Mouse (Mus musculus) fibroblast of lung, adult 2 months (primary cell): ENCODE measurements around the gene Hist2h2aa2.
A peak's percentile ranks its signal among the peaks of the same experiment; 100 is the strongest.
"Not testable (repeated sequence)": the region's sequence is repeated elsewhere in the genome, so short reads cannot be mapped to it uniquely, and the experiment has no call there.

ENCODE experiments used
- DNase-seq: peaks from one replicate; pipeline ENCODE4 v3.0.0-alpha.2; 2011; ENCODE audit warnings: low read depth

Gene Hist2h2aa2

DNA sequence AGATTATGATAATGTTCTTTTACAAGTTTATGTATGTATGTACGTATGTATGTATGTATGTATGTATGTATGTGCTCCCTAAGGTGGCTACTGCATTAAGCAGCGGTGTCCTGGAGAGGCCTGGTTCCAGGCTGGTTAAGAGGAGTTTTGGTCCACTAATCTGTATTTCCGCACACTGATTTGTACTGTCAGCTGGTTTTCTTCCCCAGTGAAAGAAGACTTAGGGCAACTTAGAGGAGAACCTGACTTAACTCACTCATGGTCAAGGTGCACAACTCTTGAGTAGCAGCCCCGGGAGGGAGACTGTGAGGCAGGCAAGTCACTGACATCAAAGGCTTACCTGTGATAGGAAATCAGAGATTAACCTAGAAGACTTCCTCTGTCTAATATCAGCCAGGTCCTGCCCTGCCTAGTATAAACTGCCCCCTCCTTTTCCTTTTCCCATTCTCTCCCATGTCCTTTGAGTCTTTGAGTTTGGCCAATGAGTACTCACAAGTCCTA is 3.2 kb downstream of the Hist2h2aa2 start:
- no peak for DNase-seq

DNA sequence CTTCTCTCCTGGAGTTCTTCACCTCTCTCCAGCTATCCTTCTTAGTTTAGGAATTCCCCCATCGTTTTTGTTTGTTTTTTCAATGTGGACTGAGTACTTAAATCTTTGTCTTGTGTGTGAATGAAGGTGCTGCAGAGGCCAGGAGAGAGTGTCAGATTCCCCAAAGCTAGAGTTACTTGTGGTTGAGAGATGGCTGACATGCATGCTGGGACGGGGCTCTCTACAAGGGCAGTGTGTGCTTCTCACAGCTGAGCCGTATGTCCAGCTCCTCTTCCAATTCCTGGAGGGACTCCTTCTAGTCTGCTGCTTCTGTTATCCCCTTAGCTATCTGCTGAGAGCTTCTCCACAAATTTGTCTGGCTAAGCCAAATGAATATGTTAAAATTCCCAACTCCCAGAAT is 4.2 kb downstream of the Hist2h2aa2 start:
- DNase-seq = no peak

DNA sequence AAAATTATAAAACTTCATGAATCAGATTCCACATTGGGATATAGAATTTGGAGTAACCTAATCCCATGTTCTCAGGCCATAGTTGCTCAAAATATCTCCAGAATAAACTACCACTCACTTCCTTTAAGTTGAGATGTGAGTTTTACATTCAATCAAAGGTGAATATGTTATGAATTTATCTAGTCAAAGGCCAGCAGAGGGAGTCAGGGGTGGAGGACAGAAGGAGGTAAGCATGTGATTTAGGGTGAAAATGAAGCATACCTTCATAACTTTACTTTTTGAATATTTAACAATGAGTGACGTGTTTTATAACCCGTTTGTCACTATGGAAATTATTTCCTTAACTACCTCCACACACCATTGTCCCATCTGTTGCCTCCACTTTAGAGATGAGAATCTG is 5.2 kb downstream of the Hist2h2aa2 start:
- no peak for DNase-seq

DNA sequence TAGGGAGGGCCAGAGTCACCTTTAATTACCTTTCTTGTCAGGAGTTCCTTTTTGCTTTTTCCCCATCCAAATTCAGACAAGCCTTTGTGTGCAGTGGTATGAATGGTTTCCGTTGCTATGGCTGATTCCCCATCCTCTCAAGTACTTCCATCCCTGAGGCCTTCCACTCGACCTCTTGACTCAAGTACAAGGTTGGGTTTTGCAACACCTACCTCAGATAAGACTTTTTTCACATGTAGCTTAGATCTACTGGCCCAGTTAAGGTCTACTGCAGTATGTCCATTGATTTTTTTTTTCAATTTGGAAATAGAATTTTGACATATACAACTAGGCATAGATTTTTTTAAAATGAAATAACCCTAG is 8.3 kb downstream of the Hist2h2aa2 start:
- no peak for DNase-seq

DNA sequence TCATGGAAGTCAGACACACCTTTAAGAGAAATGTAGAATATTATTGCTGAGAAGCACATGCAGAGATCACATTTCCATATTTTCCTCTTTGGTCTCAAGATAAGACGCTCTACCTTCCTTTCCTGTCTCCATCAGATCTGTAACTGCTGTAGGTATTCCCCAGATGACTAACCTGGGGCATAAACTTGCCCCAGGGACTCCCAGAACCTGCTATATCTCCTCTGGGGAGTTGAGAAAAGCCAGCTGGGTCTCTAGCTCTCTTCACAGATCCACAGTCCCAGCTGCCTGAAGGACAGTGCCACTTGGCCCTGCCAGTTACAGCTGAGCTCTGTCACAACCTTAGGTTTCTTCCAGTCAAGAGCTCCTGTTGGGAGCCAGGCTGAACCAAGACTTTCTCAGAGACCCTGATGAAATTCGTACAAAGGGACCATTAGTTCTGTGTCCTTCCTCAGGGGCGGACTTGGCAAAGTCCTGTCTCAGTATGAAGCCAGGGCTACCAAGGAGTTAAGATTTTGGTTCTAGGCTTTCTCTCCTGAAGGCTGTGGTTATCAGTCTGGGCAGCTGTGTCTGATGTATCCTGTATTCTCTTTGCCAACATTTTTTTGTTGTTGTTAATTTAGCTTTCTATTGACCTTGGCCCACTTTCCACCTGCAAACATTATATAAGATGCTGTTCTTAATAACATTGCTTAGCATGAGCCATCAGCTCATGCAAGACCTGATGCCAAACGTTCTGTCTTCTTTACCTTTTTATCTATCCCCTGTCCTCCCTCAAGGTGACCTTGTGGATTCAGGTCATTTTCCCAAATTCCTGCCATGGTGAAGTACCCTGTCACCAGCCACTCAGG is 8.9 kb downstream of the Hist2h2aa2 start:
- DNase-seq = no peak

DNA sequence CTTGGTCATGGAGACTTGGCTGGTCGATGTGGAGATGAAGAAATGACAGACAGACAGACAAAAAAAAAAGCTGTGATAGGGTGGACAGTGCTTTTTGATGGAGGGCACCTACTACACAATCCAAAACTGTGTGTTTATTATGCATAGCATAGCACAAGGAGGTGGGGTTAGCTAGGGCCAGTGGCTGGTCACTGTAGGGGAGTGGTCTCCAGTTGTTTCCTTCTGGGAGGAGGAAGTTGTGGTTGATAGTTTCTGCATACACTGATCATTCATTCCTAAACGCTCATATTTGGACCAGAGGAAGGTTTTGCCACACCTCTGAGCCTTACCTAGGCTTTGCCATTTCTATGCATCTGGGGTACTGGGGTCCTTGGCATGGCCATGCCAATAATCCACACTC is 9.7 kb downstream of the Hist2h2aa2 start:
- DNase-seq = no peak

DNA sequence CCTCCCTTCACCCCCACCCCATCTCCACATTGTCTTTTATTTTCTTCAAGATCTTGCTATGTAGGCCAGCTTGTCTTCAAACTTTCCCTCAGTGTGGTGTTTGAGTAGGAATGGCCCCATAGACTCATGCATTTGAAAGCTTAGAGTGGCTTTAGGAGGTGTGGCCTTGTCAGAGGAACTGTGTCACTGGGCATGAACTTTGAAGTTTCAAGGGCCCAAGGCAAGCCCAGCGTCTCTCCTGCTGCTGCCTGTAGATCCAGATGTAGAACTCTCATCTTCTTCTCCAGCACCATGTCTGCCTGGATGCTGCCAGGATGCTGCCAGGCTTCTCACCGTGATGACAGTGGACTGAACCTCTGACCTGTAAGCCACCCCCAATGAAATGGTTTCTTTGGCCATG is 11.2 kb downstream of the Hist2h2aa2 start:
- DNase-seq = no peak

DNA sequence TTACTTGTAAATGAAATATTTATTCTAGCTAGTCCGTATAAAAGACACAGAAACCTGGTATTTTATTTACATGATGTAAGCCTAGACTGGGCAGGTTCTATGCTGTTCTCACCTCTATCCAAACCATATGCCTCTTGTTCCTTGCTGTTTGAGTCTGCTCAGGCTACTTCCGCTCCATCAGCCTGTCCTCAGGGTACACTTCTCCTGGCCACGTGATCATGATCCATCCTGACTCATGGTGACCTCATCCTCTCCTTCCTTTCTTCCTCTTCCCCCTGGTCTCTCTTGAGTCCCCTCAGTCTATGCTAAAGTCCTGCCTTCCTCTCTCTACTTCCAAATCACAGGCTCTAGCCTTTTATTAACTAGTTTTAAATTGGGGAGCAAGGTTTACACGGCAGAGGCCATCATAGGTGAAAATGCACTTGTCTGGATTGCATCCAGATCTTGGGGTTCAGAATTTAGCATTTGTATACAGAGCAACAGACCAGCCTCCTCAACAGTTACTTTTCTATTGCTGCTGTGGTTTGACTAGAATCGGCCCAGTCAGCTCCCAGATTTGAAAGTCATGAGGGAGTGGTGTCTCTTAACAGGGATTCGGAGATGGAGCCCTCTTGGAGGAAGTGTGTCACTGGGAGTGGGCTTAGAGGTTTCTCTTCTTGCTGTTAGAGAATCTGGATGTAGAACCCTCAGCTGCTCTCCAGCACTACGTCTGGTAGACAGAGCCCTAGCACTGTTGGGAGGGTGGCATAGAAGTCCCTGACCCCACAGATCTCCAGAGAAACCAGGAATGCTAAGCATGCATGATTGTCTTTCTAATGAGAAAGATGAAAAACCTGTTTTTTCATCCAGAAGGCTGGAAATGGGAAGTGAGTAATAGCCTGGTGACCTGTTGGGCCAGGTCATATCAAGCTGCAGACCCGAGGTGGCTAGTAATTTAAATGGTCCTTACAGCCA is 13.1 kb downstream of the Hist2h2aa2 start:
- DNase-seq = peak; percentile 23

DNA sequence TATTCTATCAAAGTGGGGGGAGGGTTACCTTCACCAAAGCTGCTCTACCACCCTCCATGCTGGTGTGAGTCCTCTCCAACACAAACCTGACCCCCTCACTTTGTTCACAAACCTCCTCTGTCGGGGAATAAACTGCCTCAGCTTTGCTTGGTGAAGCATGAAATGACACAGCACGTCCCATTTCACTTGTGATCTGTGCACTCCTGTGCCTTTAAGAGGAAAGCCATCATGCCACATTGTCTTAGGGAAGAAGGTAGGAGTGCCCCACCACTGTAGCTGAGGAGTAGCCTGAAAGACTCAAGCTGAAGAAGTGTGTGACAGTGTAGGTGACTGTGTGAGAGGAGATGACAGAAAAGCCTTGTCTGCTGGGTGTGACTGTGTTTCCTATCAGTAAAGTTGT is 14.7 kb downstream of the Hist2h2aa2 start:
- no peak for DNase-seq

DNA sequence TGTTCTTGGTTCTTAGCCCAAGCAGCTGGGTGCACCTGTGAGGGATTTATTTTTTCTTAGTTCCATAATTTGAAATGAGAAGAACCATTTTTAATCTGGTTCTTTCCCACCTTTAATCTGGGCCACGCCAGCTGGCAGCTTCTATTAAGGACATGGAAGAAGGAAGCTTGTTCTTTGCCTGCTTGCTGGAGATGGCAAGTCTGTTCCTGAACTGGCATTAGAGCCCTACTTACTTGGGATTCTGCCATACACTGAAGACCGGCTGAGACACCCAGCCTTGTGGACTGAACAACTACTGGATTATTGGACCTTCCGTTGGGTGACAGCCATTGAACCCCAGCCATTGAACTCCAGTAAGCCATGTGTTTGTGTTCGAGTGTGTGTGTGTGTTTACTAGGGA is 17.3 kb downstream of the Hist2h2aa2 start:
- DNase-seq = no peak

DNA sequence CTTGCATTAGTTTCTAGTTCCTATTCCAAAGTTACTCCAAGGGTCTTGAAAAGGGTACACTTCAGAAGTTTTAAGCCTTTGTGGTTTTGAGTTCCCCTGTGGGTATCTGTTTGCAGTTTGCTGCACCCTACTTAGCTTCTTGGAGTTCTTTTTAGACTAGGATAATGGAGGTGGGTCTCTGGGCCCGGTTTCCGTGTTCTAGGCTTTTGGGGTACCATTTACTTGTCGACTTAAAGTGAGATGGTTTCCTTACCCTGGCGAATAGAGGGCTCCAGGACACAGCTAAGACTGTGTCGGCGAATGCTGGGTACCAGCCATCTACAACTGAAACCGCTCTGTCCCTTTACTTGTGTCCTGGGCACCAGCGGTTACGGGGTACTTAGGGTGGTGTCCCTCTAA is 18.4 kb downstream of the Hist2h2aa2 start:
- no peak for DNase-seq

DNA sequence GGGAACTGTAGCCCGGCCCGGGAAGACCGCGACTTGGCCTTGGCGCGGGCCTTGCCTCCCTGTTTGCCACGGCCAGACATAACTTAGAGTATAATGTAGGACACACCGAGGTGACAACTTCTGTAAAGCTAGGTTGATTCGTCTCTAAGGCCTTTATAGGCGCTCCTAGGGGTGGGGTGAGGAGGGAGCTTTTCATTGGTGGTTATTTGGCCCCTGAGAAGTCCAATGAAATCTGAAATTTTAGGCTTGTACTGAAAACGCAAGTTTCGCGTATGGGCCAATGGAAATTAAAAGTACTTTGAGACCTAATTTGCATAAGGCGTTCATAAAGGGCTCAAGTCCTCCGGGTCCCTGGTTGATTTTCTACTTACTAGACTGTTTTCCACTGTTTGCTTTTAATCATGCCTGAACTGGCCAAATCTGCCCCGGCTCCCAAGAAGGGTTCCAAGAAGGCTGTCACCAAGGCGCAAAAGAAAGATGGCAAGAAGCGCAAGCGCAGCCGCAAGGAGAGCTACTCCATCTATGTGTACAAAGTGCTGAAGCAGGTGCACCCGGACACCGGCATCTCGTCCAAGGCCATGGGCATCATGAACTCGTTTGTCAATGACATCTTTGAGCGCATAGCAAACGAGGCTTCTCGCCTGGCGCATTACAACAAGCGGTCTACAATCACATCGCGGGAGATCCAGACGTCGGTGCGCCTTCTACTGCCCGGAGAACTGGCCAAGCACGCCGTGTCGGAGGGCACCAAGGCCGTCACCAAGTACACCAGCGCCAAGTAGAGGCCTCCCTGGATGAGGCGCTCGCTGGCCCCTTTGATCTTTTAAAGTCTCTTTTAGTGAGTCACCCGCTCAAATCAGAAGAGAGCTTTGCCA is 19.1 kb downstream of the Hist2h2aa2 start, which contains the start of the genes Hist2h2ac and Hist2h2be:
TSS of gene Hist2h2ac (minus strand) at position 116 of the 875 bp plus-strand sequence.
TSS of gene Hist2h2be (plus strand) at position 355 of the 875 bp plus-strand sequence.
- DNase-seq = peak; percentile 85

DNA sequence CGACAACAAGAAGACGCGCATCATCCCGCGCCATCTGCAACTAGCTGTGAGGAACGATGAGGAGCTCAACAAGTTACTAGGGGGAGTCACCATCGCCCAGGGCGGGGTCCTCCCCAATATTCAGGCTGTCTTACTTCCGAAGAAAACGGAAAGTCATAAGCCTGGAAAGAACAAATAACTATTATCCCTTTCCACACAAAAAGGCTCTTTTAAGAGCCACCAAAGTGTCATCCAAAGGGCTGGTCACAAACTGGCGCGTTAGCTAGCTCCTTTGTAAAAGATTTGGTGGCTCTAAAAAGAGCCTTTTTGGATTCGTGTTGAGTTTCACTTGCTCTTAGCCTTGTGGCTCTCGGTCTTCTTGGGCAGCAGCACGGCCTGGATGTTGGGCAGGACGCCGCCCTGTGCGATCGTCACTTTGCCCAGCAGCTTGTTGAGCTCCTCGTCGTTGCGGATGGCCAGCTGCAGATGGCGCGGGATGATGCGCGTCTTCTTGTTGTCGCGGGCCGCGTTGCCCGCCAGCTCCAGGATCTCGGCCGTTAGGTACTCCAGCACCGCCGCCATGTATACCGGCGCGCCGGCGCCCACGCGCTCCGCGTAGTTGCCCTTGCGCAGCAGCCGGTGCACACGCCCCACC is 19.8 kb downstream of the Hist2h2aa2 start:
- not testable (repeated sequence) for DNase-seq

DNA sequence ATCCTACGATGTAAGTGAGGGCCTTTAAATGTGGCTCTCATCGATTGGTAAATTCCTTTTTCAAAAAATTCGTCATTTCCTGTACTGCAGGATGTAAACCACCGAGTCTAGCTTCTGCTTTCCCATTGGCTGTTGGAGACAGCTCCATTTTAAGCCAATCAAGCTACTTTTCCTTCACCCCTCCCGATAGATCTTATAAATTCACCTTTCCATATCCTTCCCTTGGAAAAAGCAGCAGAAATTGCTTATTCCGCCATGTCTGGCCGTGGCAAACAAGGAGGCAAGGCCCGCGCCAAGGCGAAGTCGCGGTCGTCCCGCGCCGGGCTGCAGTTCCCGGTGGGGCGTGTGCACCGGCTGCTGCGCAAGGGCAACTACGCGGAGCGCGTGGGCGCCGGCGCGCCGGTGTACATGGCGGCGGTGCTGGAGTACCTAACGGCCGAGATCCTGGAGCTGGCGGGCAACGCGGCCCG is 20.4 kb downstream of the Hist2h2aa2 start, which contains the start of the genes Bola1 and Hist2h2ab:
TSS of gene Bola1 (minus strand) at position 49 of the 470 bp plus-strand sequence.
TSS of gene Hist2h2ab (plus strand) at position 205 of the 470 bp plus-strand sequence.
- peak; percentile 74 for DNase-seq

DNA sequence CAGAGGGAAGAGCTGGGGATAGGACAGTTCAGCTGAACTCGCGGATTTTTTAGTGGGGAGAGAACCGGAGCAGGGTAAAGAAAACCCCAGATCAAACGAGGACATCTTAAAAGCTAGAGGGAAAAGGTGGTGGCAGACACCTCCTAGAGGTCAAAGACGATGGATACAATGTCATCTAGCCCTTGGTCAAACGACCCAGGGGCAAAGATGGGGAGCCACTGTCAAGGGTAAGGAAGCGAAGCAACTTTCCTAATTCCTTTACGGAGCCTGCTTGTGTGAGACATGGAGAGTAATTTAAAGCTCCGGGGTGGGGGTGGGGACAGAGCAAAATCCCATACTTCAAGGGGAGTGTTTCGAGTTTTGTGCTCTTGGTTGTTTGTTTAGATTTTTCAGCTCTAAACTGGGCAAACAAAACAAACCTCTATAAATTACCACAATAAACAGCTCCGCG is 20.9 kb downstream of the Hist2h2aa2 start:
- DNase-seq = no peak

DNA sequence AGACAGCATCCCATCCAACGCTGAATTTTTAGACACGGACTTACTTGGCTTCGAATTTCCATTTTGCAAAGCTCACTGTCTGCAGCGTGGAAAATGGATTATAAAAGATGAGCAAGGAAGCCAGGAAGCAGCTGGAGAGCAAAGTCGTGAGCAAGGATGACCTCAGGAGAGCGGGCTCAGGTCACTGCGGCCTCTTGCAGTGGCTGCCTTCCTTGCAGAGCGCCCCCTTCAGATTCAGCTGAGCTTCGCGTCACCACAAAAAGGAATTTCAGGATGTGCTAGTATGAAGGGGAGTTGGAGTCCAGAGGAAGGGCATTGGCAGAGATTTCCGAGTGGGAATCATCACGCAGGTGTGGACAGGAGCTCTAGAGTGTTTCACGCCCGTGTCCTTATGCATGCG is 30.8 kb downstream of the Hist2h2aa2 start:
- DNase-seq = no peak

DNA sequence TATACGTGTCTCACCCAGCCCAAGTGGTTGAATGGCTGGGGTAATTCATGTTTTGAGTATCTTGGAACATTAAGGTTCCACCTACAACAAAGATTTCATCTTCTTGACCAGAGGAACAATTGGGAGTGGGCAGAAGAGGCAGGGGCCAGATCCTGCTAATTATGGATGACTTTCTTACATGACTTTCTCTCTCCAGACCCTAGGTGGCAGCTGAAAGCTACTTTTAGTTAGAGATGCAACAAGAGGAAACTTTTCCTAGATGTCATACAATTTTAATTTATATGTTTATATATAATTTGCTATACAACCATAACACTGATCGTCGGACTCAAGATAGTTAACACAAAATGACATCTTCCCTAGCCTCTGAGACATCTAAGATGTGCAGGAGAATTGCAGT is 32.3 kb downstream of the Hist2h2aa2 start:
- no peak for DNase-seq

DNA sequence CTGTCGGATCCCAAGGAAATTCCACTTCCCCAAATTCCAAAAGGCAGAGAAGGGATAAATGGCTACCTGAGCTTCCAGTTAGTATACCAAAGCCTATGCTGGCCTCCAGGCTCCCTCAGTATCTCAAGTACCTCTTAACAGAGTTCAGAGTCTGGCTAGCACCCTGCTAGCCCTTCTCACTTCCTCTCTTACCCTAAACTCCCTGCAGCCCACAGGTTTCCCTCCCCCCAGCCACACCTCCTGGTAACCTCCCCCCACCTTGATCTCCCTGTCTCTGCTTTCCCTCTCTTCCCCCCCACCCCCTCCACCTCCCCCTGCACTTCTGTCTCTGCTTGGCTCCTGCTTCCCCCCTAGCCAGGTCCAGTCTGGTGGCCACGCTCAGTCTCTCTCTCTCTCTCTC is 40.3 kb downstream of the Hist2h2aa2 start:
- no peak for DNase-seq

DNA sequence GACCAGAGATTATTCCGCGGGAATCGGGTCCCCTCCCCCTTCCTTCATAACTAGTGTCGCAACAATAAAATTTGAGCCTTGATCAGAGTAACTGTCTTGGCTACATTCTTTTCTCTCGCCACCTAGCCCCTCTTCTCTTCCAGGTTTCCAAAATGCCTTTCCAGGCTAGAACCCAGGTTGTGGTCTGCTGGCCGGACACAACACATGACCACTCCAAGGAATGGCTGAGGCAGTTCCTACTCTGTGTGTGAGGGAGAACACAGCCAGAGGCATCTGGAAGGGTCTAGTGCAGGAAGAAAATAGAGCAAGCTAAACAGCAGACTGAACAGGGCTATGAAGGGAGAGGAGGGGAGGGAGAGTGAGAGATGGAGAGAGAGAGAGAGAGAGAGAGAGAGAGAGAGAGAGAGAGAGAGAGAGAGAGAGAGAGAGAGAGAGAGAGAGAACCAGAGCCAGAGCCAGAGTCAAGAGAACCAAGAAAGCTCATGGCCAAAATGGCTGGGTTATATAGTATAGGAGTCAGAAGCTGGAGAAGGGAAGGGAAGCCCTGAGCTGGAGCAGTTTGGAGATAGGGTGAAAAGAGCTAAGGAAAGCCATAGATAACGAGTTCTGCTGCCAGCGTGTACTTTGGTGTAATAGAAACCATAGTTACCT is 41.4 kb downstream of the Hist2h2aa2 start:
- DNase-seq = not testable (repeated sequence)

DNA sequence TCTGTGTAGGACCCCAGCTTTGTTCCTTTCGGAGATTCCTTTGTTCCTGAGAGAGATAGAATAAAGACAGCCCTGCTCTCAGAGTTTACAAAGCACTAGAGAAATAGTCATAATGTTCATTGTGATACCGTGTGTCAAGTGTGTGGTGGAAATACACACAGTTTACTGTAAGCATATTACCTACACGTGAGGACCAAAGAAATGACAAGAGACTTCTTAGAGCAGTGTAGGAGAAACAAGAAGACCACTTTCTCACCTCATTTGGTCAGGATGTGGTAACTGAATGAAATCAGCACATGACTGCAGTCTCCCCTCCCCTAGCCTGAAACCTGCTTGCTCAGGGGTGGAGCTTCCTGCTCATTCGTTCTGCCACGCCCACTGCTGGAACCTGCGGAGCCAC is 41.9 kb downstream of the Hist2h2aa2 start:
- DNase-seq = no peak
